Mouse (Mus musculus) MEL (cell line): ENCODE data around the gene Dok4. TPM values are rescaled to one million over a fixed set of nuclear protein-coding genes. Genes with fewer than 3 reads are reported as not detected.

Source experiments
- DNase-seq: peaks from one replicate; pipeline ENCODE4 v3.0.0; 2011; ENCODE audit warnings: low read depth, low spot score
- H3K27ac ChIP-seq: 2 replicates; pipeline ENCODE4 v1.5.1; 2012; ENCODE audit warnings: low read depth, mild to moderate bottlenecking, control low read depth, low read length, moderate library complexity; ENCODE audit not compliant: control insufficient read depth
- H3K27me3 ChIP-seq, 2 experiments: fragments of 150-350 bp in 1 of 2; sonication (generic) in 1 of 2; 2 replicates each; pipeline ENCODE4 v1.6.1; 2012; ENCODE audit warnings: low read length in 2 of 2, mild to moderate bottlenecking in 2 of 2, improper control_type of control experiment in 1 of 2, moderate library complexity in 1 of 2; ENCODE audit not compliant: insufficient read depth in 2 of 2, control insufficient read depth in 1 of 2
- H3K36me3 ChIP-seq, 2 experiments: 2 replicates each; pipeline ENCODE4 v1.6.1; 2012 to 2014; ENCODE audit warnings: low read length in 2 of 2, improper control_type of control experiment in 1 of 2, inconsistent platforms in 1 of 2, mild to moderate bottlenecking in 1 of 2; ENCODE audit not compliant: insufficient read depth in 2 of 2, control insufficient read depth in 1 of 2
- H3K4me1 ChIP-seq, 2 experiments: fragments of 150-350 bp in 1 of 2; sonication (generic) in 1 of 2; 2 replicates each; pipeline ENCODE4 v1.6.1; 2012; ENCODE audit warnings: low read length in 2 of 2, improper control_type of control experiment in 1 of 2, mild to moderate bottlenecking in 1 of 2; ENCODE audit not compliant: insufficient read depth in 2 of 2, control insufficient read depth in 1 of 2
- H3K4me3 ChIP-seq, 2 experiments: fragments of 150-350 bp in 1 of 2; sonication (generic) in 1 of 2; 2 replicates each; pipeline ENCODE4 v1.5.1; 2012; ENCODE audit warnings: low read depth in 2 of 2, low read length in 2 of 2, mild to moderate bottlenecking in 2 of 2, moderate library complexity in 2 of 2, control low read depth in 1 of 2, improper control_type of control experiment in 1 of 2; ENCODE audit not compliant: control insufficient read depth in 1 of 2, insufficient read depth in 1 of 2
- H3K79me2 ChIP-seq: 2 replicates; pipeline ENCODE4 v1.6.1; 2012; ENCODE audit warnings: mild to moderate bottlenecking, low read length, moderate library complexity; ENCODE audit not compliant: control insufficient read depth, poor library complexity, insufficient read depth
- H3K9ac ChIP-seq: 2 replicates; pipeline ENCODE4 v1.6.1; 2012; ENCODE audit warnings: low read depth, mild to moderate bottlenecking, control low read depth, low read length, moderate library complexity; ENCODE audit not compliant: control insufficient read depth, poor library complexity, severe bottlenecking
- H3K9me3 ChIP-seq: fragments of 150-350 bp; sonication (generic); replicated peaks from 2 replicates; pipeline ENCODE4 v1.6.1; 2012; ENCODE audit warnings: mild to moderate bottlenecking, low read length, improper control_type of control experiment, moderate library complexity; ENCODE audit not compliant: insufficient read depth
- CHD2 ChIP-seq: IDR thresholded peaks from 2 replicates; pipeline ENCODE4 v1.6.1; 2011; ENCODE audit warnings: low read length, improper control_type of control experiment
- CTCF ChIP-seq, 3 experiments: IDR thresholded peaks in 2 of 3; conservative IDR thresholded peaks in 1 of 3; 2 replicates each; pipeline ENCODE4 v1.5.1; 2011 to 2012; ENCODE audit warnings: low read length in 3 of 3, low read depth in 2 of 3, mild to moderate bottlenecking in 2 of 3, improper control_type of control experiment in 1 of 3, inconsistent platforms in 1 of 3, mixed read lengths in 1 of 3, moderate library complexity in 1 of 3; ENCODE audit not compliant: control insufficient read depth in 1 of 3, insufficient read depth in 1 of 3, poor library complexity in 1 of 3, severe bottlenecking in 1 of 3
- E2F4 ChIP-seq: IDR thresholded peaks from 2 replicates; pipeline ENCODE4 v1.6.1; 2011; ENCODE audit warnings: low read depth, low read length, improper control_type of control experiment, borderline replicate concordance
- ELF1 ChIP-seq: IDR thresholded peaks from 2 replicates; pipeline ENCODE4 v1.6.1; 2014; ENCODE audit warnings: low read depth, mild to moderate bottlenecking, inconsistent platforms, low read length, improper control_type of control experiment, moderate library complexity
- EP300 ChIP-seq, 2 experiments: IDR thresholded peaks; 2 replicates each; pipeline ENCODE4 v1.6.1; 2011; ENCODE audit warnings: improper control_type of control experiment in 2 of 2, low read length in 2 of 2, low read depth in 1 of 2, mild to moderate bottlenecking in 1 of 2
- ETS1 ChIP-seq: IDR thresholded peaks from 2 replicates; pipeline ENCODE4 v1.6.1; 2012; ENCODE audit warnings: low read depth, mild to moderate bottlenecking, inconsistent platforms, low read length, improper control_type of control experiment, moderate library complexity
- GABPA ChIP-seq: IDR thresholded peaks from 2 replicates; pipeline ENCODE4 v1.6.1; 2012; ENCODE audit warnings: low read depth, mild to moderate bottlenecking, inconsistent platforms, low read length, improper control_type of control experiment, moderate library complexity
- GATA1 ChIP-seq: IDR thresholded peaks from 2 replicates; pipeline ENCODE4 v1.6.1; 2011; ENCODE audit warnings: low read depth, low read length, improper control_type of control experiment
- HCFC1 ChIP-seq: IDR thresholded peaks from 2 replicates; pipeline ENCODE4 v1.6.1; 2012; ENCODE audit warnings: low read depth, mild to moderate bottlenecking, inconsistent platforms, low read length, improper control_type of control experiment, moderate library complexity
- JUND ChIP-seq: IDR thresholded peaks from 2 replicates; pipeline ENCODE4 v1.6.1; 2011; ENCODE audit warnings: low read depth, mild to moderate bottlenecking, improper control_type of control experiment, low read length
- KAT2A ChIP-seq: conservative IDR thresholded peaks from 2 replicates; pipeline ENCODE4 v1.6.1; 2012; ENCODE audit warnings: low read depth, low read length, improper control_type of control experiment, inconsistent platforms
- MAZ ChIP-seq: IDR thresholded peaks from 2 replicates; pipeline ENCODE4 v1.6.1; 2012; ENCODE audit warnings: low read depth, mild to moderate bottlenecking, inconsistent platforms, low read length, improper control_type of control experiment
- MEF2A ChIP-seq: IDR thresholded peaks from 2 replicates; pipeline ENCODE4 v1.6.1; 2014; ENCODE audit warnings: low read depth, mild to moderate bottlenecking, inconsistent platforms, low read length, improper control_type of control experiment; ENCODE audit not compliant: poor library complexity, insufficient replicate concordance, severe bottlenecking; ENCODE audit errors: extremely low read depth
- MYB ChIP-seq: IDR thresholded peaks from 2 replicates; pipeline ENCODE4 v1.6.1; 2011; ENCODE audit warnings: mild to moderate bottlenecking, low read depth, low read length, improper control_type of control experiment
- MYC ChIP-seq: IDR thresholded peaks from 2 replicates; pipeline ENCODE4 v1.6.1; 2011; ENCODE audit warnings: low read depth, mild to moderate bottlenecking, low read length, improper control_type of control experiment, moderate library complexity
- NELFE ChIP-seq: IDR thresholded peaks from 2 replicates; pipeline ENCODE4 v1.6.1; 2011; ENCODE audit warnings: low read depth, low read length, improper control_type of control experiment
- NRF1 ChIP-seq: IDR thresholded peaks from 2 replicates; pipeline ENCODE4 v1.6.1; 2014; ENCODE audit warnings: low read depth, mild to moderate bottlenecking, inconsistent platforms, low read length, improper control_type of control experiment, moderate library complexity; ENCODE audit not compliant: poor library complexity, insufficient read depth, severe bottlenecking
- POLR2A ChIP-seq, 2 experiments: IDR thresholded peaks; 2 replicates each; pipeline ENCODE4 v1.6.1; 2011 to 2012; ENCODE audit warnings: low read length in 2 of 2, mild to moderate bottlenecking in 2 of 2, control low read depth in 1 of 2, improper control_type of control experiment in 1 of 2, low read depth in 1 of 2, moderate library complexity in 1 of 2; ENCODE audit not compliant: control insufficient read depth in 1 of 2, insufficient read depth in 1 of 2, poor library complexity in 1 of 2
- POLR2AphosphoS2 ChIP-seq: IDR thresholded peaks from 2 replicates; pipeline ENCODE4 v1.6.1; 2011; ENCODE audit warnings: low read length, improper control_type of control experiment
- POLR2AphosphoS5 ChIP-seq: IDR thresholded peaks from 2 replicates; pipeline ENCODE4 v1.6.1; 2012; ENCODE audit warnings: low read depth, borderline replicate concordance, mild to moderate bottlenecking, inconsistent platforms, low read length, moderate library complexity, mixed read lengths
- RAD21 ChIP-seq: IDR thresholded peaks from 2 replicates; pipeline ENCODE4 v1.6.1; 2011; ENCODE audit warnings: mild to moderate bottlenecking, low read depth, low read length, improper control_type of control experiment
- RCOR1 ChIP-seq: IDR thresholded peaks from 2 replicates; pipeline ENCODE4 v1.6.1; 2012; ENCODE audit warnings: low read depth, mild to moderate bottlenecking, inconsistent platforms, low read length, improper control_type of control experiment
- SMC3 ChIP-seq: IDR thresholded peaks from 2 replicates; pipeline ENCODE4 v1.6.1; 2011; ENCODE audit warnings: low read depth, low read length, improper control_type of control experiment
- TAL1 ChIP-seq: IDR thresholded peaks from 2 replicates; pipeline ENCODE4 v1.6.1; 2012; ENCODE audit warnings: mild to moderate bottlenecking, inconsistent platforms, low read length, moderate library complexity, mixed read lengths
- TBP ChIP-seq: IDR thresholded peaks from 2 replicates; pipeline ENCODE4 v1.8.0; 2011; ENCODE audit warnings: low read depth, low read length, improper control_type of control experiment
- UBTF ChIP-seq: IDR thresholded peaks from 2 replicates; pipeline ENCODE4 v1.6.1; 2012; ENCODE audit warnings: low read depth, mild to moderate bottlenecking, inconsistent platforms, low read length, improper control_type of control experiment, moderate library complexity, borderline replicate concordance; ENCODE audit not compliant: insufficient read depth
- USF1 ChIP-seq: IDR thresholded peaks from 2 replicates; pipeline ENCODE4 v1.6.1; 2014; ENCODE audit warnings: low read depth, mild to moderate bottlenecking, inconsistent platforms, low read length, improper control_type of control experiment, moderate library complexity
- ZC3H11A ChIP-seq: IDR thresholded peaks from 2 replicates; pipeline ENCODE4 v1.6.1; 2012; ENCODE audit warnings: low read depth, mild to moderate bottlenecking, inconsistent platforms, low read length, improper control_type of control experiment
- polyA plus RNA-seq, 2 experiments: library from polyadenylated mRNA; stranded (reverse) in 1 of 2; unstranded in 1 of 2; fragments of >175 nt in 1 of 2; fragments of >200 nt in 1 of 2; gene quantifications; 2 replicates each; pipeline versions ENCODE4 v1.2.1 to v1.2.4; 2012; ENCODE audit warnings: low replicate concordance in 2 of 2, low read depth in 1 of 2; ENCODE audit not compliant: insufficient read length in 2 of 2, insufficient read depth in 1 of 2, missing spikeins in 1 of 2
- total RNA-seq: library from RNA; depleted of rRNA; stranded (reverse); fragments of 300-350 nt; gene quantifications from 2 replicates; pipeline ENCODE4 v1.2.3, GENCODE M21; 2012

The Dok4 gene
- total and polyA plus RNA-seq, 3 experiments: 1.5 to 3.2 TPM; not detected in 1

DNA sequence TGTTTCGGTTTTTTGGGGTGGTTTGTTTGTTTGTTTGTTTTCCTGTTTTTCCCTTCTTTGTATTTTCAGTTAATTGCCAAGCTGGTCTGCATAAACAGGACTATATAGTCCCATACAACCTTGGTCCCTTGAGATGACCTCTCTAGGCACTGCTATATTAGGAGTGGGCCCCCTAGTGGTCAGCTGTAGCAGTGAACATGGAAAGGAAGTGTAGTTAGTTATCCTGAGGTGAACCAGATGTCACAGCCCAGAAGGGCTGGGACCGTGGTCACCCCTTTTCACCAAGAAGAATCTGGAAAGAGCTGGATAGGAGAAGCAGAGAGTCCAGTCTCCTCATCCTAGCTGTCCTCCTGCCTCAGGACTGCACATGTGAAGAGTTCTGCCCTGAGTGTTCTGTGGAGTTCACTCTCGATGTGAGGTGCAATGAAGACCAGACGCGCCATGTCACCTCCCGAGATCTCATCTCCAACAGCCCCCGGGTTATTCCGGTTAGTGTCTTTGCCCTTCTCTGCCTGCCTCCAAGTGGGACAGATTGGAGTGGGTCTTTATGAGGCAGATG, 14.7 kb downstream of the Dok4 start:
- Histone ChIP-seq H3K27me3 (no peaks in the 10 kb centered on the region), H3K4me3 (no peak overlapping the region), H3K79me2 (peaks cover 17% of the 10 kb centered on the region), H3K4me1 (0 out of 4 replicates have a peak, but pooled peaks cover 0 to 3% of the 10 kb centered on the region in 2 experiments), H3K27ac (no peak overlapping the region), H3K36me3 (peaks cover 3 to 10% of the 10 kb centered on the region in 2 experiments), H3K9ac (no peak overlapping the region), H3K9me3 (no peaks in the 10 kb centered on the region)
- DNase-seq: peak; percentile 77
- TF ChIP-seq MAZ: no peak
- peak; percentile 67 to 89 (median 85) for TF ChIP-seq CTCF (IDR thresholded peaks at IDR 0.05 in 2 of 3, conservative IDR thresholded peaks at IDR 0.05 in 1 of 3; ENCODE audit: control insufficient read depth in 1 of 3, insufficient read depth in 1 of 3, low read depth in 2 of 3, low read length in 3 of 3, poor library complexity in 1 of 3, severe bottlenecking in 1 of 3)
- TF ChIP-seq GABPA: no peak
- TF ChIP-seq GATA1: no peak
- no peak for TF ChIP-seq MEF2A
- peak; percentile 35 for TF ChIP-seq SMC3
- TF ChIP-seq HCFC1: peak; percentile 46; the same call in 1 of the 2 replicates
- no peak for TF ChIP-seq TBP
- TF ChIP-seq EP300 (IDR thresholded peaks at IDR 0.05; ENCODE audit: low read depth in 1 of 2, low read length in 2 of 2): no peak
- no peak for TF ChIP-seq UBTF
- 0 out of 2 replicates have a peak, but pooled peaks have one; percentile 22 for TF ChIP-seq MYC

DNA sequence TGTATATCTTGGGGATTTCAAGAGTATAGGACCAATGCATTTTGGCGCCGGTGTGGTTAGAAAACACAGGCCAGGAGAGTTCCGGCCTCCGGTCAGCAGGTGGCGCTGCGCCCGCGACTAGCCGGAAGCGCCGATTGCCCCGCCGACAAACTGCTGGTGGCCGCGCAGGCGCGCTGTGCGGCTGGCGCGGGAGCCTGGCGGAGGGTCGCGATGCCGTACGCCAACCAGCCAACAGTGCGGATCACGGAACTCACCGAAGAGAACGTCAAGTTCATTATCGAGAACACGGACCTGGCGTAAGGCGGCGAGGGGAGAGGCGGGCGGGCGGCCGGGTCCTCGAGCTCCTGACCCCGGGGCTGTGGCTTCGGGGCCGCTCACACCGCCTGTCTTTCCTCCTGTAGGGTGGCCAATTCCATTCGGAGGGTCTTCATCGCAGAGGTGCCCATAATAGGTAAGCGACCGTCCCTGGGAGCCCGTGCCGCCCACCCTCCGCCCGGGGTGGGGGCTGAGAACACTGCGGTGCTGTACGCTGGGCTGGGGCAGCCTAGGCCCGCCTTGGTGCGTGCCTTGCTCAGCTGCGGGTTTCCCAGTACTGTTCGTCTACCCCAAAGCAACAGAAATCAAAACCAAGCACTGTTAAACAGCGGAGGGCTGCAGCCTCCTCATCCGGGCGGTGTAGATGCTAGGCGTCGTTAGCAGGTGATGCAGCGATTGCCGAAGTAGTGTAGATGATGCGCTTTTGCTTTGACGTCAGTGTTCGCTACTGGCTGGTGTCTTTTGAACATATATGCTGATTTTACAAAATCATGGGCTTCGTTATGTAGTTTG, 18.6 kb downstream of the Dok4 start, which contains the start of gene Polr2c:
Gene Polr2c (plus strand): TSS at position 105 of the 828 bp plus-strand sequence.
- H3K9me3 ChIP-seq: no peaks in the 10 kb centered on the region
- peaks cover 1 to 10% of the 10 kb centered on the region in 2 experiments; a peak in 3 of 4 replicates for H3K36me3 ChIP-seq
- H3K9ac ChIP-seq: peak within 1 kb of the TSS; percentile 94
- no peaks in the 10 kb centered on the region for H3K4me1 ChIP-seq
- H3K4me3 ChIP-seq: peak within 1 kb of the TSS; percentile 90 to 97
- peak within 1 kb of the TSS; percentile 35 for H3K27ac ChIP-seq
- no peaks in the 10 kb centered on the region for H3K27me3 ChIP-seq
- peak; percentile 91 for DNase-seq
- H3K79me2 ChIP-seq: peaks cover 17% of the 10 kb centered on the region
- TF ChIP-seq KAT2A (peak; percentile 57; the same call in 1 of the 2 replicates), NELFE (peak; percentile 80), NRF1 (peak; percentile 82), USF1 (no peak), GATA1 (no peak), POLR2AphosphoS5 (no peak), POLR2AphosphoS2 (peak; percentile 50; the same call in 1 of the 2 replicates), MYC (no peak), ZC3H11A (no peak), CTCF (IDR thresholded peaks at IDR 0.05 in 2 of 3, conservative IDR thresholded peaks at IDR 0.05 in 1 of 3; ENCODE audit: control insufficient read depth in 1 of 3, insufficient read depth in 1 of 3, low read depth in 2 of 3, low read length in 3 of 3, poor library complexity in 1 of 3, severe bottlenecking in 1 of 3) (peak; percentile 79 to 94 (median 85)), MYB (no peak), POLR2A (IDR thresholded peaks at IDR 0.05; ENCODE audit: control insufficient read depth in 1 of 2, insufficient read depth in 1 of 2, low read depth in 1 of 2, low read length in 2 of 2, poor library complexity in 1 of 2) (peak; percentile 81 to 85), RAD21 (no peak), CHD2 (no peak), E2F4 (peak; percentile 67; the same call in 1 of the 2 replicates), RCOR1 (no peak), MEF2A (no peak), TAL1 (no peak), JUND (no peak), MAZ (no peak), ETS1 (peak; percentile 5; the same call in 1 of the 2 replicates), ELF1 (peak; percentile 88)
